Mouse (Mus musculus) heart, postnatal 0 days (tissue): ENCODE data around the gene Ephb4. TPM values are rescaled to one million over a fixed set of nuclear protein-coding genes. Genes with fewer than 3 reads are reported as not detected.

ENCODE experiments used
- ATAC-seq: fragments of 200-750 bp; cut with Nextera tagmentation; 2 replicates; pipeline ENCODE4 v1.8.0; 2017; ENCODE audit warnings: low read depth, moderate number of reproducible peaks, moderate library complexity; ENCODE audit not compliant: insufficient read depth
- DNase-seq: peaks from one replicate; pipeline ENCODE4 v3.0.0-alpha.2; 2016; ENCODE audit warnings: low spot score
- H3K27ac ChIP-seq: fragments of 300-500 bp; sonication (generic); 2 replicates; pipeline ENCODE4 v1.5.1; 2014; ENCODE audit warnings: low read depth, mild to moderate bottlenecking
- H3K27me3 ChIP-seq: fragments of 300-500 bp; sonication (generic); 2 replicates; pipeline ENCODE4 v1.6.1; 2014; ENCODE audit warnings: low read length, mixed read lengths; ENCODE audit not compliant: control insufficient read depth, insufficient read depth
- H3K36me3 ChIP-seq: fragments of 300-500 bp; sonication (generic); replicated peaks from 2 replicates; pipeline ENCODE4 v1.6.1; 2014; ENCODE audit warnings: low read length, mixed read lengths; ENCODE audit not compliant: control insufficient read depth, insufficient read depth
- H3K4me1 ChIP-seq: fragments of 300-500 bp; sonication (generic); 2 replicates; pipeline ENCODE4 v1.6.1; 2014; ENCODE audit warnings: antibody characterized with exemption; ENCODE audit not compliant: control insufficient read depth, insufficient read depth
- H3K4me2 ChIP-seq: fragments of 300-500 bp; sonication (generic); 2 replicates; pipeline ENCODE4 v1.6.1; 2014; ENCODE audit warnings: low read depth, mild to moderate bottlenecking, low read length, moderate library complexity
- H3K4me3 ChIP-seq: fragments of 300-500 bp; sonication (generic); 2 replicates; pipeline ENCODE4 v1.5.1; 2014; ENCODE audit warnings: low read depth, low read length
- H3K9ac ChIP-seq: fragments of 300-500 bp; sonication (generic); replicated peaks from 2 replicates; pipeline ENCODE4 v1.6.1; 2014; ENCODE audit warnings: low read depth, low read length, mixed read lengths
- H3K9me3 ChIP-seq: fragments of 300-500 bp; sonication (generic); replicated peaks from 2 replicates; pipeline ENCODE4 v1.6.1; 2016; ENCODE audit warnings: low read length; ENCODE audit not compliant: control insufficient read depth
- CTCF ChIP-seq: IDR thresholded peaks from 2 replicates; pipeline ENCODE4 v1.5.1; 2016; ENCODE audit warnings: antibody characterized with exemption, control low read depth, low read depth
- EP300 ChIP-seq: IDR thresholded peaks from 2 replicates; pipeline ENCODE4 v1.6.1; 2016; ENCODE audit warnings: antibody characterized with exemption, low read depth
- WGBS: fragments of 180-500 bp; shearing (Covaris S2); extraction: QIAGEN DNeasy Blood & Tissue Kit; methylation state at CpG from one replicate; pipeline ENCODE4 v1.1.7; 2014; 5-methylcytosine and 5-hydroxymethylcytosine counted together
- polyA plus RNA-seq: library from polyadenylated mRNA; unstranded; fragments of >200 nt; fragmentation: Nextera tagmentation; extraction: Ambion mirVana; gene quantifications from 2 replicates; pipeline ENCODE4 v1.2.1, GENCODE M21; 2015
- total RNA-seq: library from RNA; depleted of rRNA; stranded (reverse); fragments of >200 nt; gene quantifications from 2 replicates; pipeline ENCODE4 v1.2.3, GENCODE M21; 2014; ENCODE audit warnings: low replicate concordance

Gene Ephb4
- total and polyA plus RNA-seq, 2 experiments from 2014 or later, result 23.1 to 99.2 TPM

DNA sequence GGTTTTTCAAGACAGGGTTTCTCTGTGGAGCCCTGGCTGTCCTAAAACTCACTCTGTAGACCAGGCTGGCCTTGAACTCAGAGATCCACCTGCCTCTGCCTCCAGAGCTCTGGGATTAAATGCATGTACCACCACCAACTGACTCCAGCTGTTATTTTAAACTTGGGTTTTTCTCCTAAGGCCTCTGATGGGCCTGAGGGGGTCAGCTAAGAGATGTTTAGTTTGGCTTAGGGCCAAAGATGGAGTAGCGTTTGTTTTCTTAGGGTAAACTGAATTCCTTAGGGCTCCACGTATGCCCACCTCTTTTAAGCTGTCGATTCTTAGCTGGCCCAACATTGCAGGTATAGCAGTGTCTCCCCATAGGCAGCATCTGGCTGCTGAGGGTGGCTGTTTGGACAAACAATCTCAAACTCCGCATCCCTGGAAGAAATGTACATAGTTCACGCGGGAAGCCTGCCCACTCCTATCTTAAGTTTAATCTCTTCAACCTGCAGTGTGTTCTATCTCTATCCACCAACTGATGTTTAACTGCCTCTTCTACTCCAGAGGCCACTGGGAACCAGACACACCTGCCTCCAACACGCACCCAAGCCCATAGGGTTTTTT, 7.4 kb upstream of the Ephb4 start:
- Histone ChIP-seq H3K9ac (no peak overlapping the region), H3K9me3 (no peaks in the 10 kb centered on the region), H3K36me3 (no peaks in the 10 kb centered on the region), H3K27ac (no peak overlapping the region), H3K4me1 (peaks cover 10% of the 10 kb centered on the region; the same call in 1 of the 2 replicates), H3K4me2 (no peak overlapping the region), H3K4me3 (no peak overlapping the region), H3K27me3 (no peaks in the 10 kb centered on the region)
- DNase-seq (no peak), ATAC-seq (no peak)
- WGBS, result 52% methylated on average over 7 of the region's 7 CpGs
- TF ChIP-seq EP300 (no peak), CTCF (no peak)

- Histone ChIP-seq H3K9me3 (no peaks in the 10 kb centered on the region), H3K4me1 (peaks cover 13% of the 10 kb centered on the region; the same call in 1 of the 2 replicates), H3K9ac (no peak overlapping the region), H3K36me3 (no peaks in the 10 kb centered on the region), H3K27ac (no peak overlapping the region), H3K27me3 (no peaks in the 10 kb centered on the region), H3K4me3 (no peak overlapping the region), H3K4me2 (no peak overlapping the region)
- no peak for TF ChIP-seq EP300
- TF ChIP-seq CTCF, result no peak
- no peak for ATAC-seq
- 93% methylated on average over 5 of the region's 5 CpGs for WGBS
- no peak for DNase-seq
Observed at GRCm38 (mm10) chr5:137343412-137343811, 6.5 kb upstream of the Ephb4 start.

DNA sequence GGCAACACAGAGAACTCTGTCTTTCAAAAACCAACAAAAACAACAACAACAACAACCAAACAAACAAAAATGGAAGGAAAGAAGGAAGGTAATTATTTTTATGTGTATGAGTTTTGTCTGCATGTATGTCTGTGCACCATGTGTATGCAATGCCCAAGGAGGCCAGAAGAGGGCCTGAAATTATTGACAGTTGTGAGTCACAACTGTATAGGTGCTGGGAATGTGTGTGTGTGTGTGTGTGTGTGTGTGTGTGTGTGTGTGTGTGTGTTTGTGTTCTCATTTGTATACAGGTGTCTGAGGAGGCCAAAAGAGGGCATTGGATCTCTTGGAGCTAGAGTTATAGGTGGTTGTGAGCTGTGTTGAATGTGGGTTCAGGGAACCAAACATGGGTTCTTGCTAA, 6.0 kb upstream of the Ephb4 start:
- no peak overlapping the region for H3K27ac ChIP-seq
- DNase-seq (no peak), ATAC-seq (no peak)
- no peaks in the 10 kb centered on the region for H3K27me3 ChIP-seq
- no peak overlapping the region for H3K9ac ChIP-seq
- peaks cover 17% of the 10 kb centered on the region; the same call in 1 of the 2 replicates for H3K4me1 ChIP-seq
- TF ChIP-seq EP300 (no peak), CTCF (no peak)
- no peaks in the 10 kb centered on the region for H3K9me3 ChIP-seq
- no peaks in the 10 kb centered on the region for H3K36me3 ChIP-seq
- no peak overlapping the region for H3K4me2 ChIP-seq
- H3K4me3 ChIP-seq, result no peak overlapping the region

DNA sequence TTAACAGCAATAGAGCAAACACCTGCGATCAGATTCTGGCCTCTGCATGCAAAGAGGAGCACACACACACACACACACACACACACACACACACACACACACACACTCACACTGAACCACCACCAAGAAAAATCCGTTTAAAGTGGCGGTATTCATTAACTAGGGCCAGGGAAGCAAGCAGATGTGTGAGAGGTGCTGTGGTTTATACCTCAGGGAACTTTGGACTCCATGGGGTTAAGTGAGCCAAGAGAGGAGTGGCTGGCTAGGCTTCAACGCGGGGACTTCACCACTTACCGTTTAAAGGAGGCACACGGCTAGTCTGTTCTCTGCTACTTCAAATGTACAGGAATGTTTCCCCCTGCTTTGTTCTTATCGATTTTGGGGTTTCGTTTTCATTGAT, 4.1 kb upstream of the Ephb4 start:
- DNase-seq (peak; percentile 41), ATAC-seq (no peak)
- H3K4me1 ChIP-seq, result peaks cover 17% of the 10 kb centered on the region; the same call in 1 of the 2 replicates
- 0 out of 2 replicates have a peak overlapping the region, but pooled peaks have one; percentile 12 for H3K27ac ChIP-seq
- H3K4me3 ChIP-seq, result no peak overlapping the region
- no peaks in the 10 kb centered on the region for H3K9me3 ChIP-seq
- no peaks in the 10 kb centered on the region for H3K27me3 ChIP-seq
- WGBS, result 13% methylated on average over 9 of the region's 9 CpGs
- peak overlapping the region; percentile 29; the same call in 1 of the 2 replicates for H3K4me2 ChIP-seq
- TF ChIP-seq EP300, result no peak
- no peak for TF ChIP-seq CTCF
- H3K9ac ChIP-seq, result no peak overlapping the region
- no peaks in the 10 kb centered on the region for H3K36me3 ChIP-seq

DNA sequence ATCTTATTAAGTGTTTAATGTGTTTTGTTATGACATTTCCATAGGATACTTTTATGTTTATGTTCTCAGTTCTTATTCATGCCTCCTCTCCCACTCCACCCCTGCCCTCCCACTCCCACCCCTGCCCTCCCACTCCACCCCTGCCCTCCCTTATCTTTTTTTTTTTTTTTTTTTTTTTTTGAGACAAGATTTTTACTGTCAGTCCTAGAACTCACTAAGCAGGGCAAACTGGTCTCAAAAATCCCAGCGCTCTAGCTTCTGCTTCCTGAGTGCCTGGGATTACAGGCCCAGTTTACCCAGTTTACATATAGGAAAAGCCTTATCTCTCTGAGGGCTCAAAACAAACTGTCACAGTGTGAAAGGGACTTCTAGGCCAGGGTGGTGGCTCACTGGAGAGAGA, 3.5 kb upstream of the Ephb4 start:
- no peak overlapping the region for H3K9ac ChIP-seq
- WGBS, result 80% methylated on average over 1 of the region's 1 CpGs
- no peak overlapping the region for H3K4me2 ChIP-seq

DNA sequence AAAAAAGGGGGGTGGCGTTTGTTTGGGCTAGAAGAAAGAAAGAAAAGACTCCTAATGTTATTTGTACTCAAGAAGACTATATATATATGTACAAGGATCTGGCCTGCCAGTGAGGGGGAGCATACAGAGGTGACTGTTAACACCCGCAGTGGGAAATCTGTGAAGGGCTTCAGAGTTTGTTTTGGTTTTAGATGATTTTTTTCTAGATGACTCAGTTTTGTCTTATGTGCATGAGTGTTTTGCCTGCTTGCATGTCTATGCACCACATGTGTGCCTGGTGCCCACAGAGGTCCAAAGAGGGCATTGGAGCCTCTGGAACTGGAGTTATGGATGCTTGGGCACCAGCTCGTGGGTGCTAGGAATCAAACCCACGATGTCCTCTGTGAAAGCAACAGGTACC, 2.9 kb upstream of the Ephb4 start:
- H3K4me3 ChIP-seq, result no peak overlapping the region
- H3K4me2 ChIP-seq, result no peak overlapping the region
- no peak overlapping the region for H3K9ac ChIP-seq
- no peaks in the 10 kb centered on the region for H3K9me3 ChIP-seq
- TF ChIP-seq CTCF (no peak), EP300 (no peak)
- no peaks in the 10 kb centered on the region for H3K36me3 ChIP-seq
- no peak overlapping the region for H3K27ac ChIP-seq
- H3K4me1 ChIP-seq, result peaks cover 26% of the 10 kb centered on the region; the same call in 1 of the 2 replicates
- 79% methylated on average over 4 of the region's 4 CpGs for WGBS
- DNase-seq (no peak), ATAC-seq (no peak)
- H3K27me3 ChIP-seq, result no peaks in the 10 kb centered on the region

More for the DNA sequence above, 3.5 kb upstream of the Ephb4 start:
- Histone ChIP-seq H3K27ac (0 out of 2 replicates have a peak overlapping the region, but pooled peaks have one; percentile 12), H3K4me1 (peaks cover 20% of the 10 kb centered on the region; the same call in 1 of the 2 replicates), H3K27me3 (no peaks in the 10 kb centered on the region), H3K4me3 (no peak overlapping the region), H3K9me3 (no peaks in the 10 kb centered on the region), H3K36me3 (no peaks in the 10 kb centered on the region)
- TF ChIP-seq EP300 (no peak), CTCF (no peak)
- DNase-seq (no peak), ATAC-seq (no peak)
